Mouse (Mus musculus) cerebellum, adult 2 months (tissue): ENCODE measurements around the gene Prkag2. TPM values are rescaled to one million over a fixed set of nuclear protein-coding genes. Genes with fewer than 3 reads are reported as not detected.

Source experiments
- DNase-seq, 2 experiments: peaks; one replicate each; pipeline ENCODE4 v3.0.0; 2021
- H3K27ac ChIP-seq: fragments of 200-500 bp; 2 replicates; pipeline ENCODE4 v1.5.1; 2012; ENCODE audit warnings: low read length, control low read depth, inconsistent platforms; ENCODE audit not compliant: insufficient read depth
- H3K27me3 ChIP-seq: fragments of 200-500 bp; 2 replicates; pipeline ENCODE4 v1.6.1; 2012; ENCODE audit warnings: inconsistent platforms, mild to moderate bottlenecking, low read length, moderate library complexity; ENCODE audit not compliant: control insufficient read depth, insufficient read depth
- H3K4me1 ChIP-seq: fragments of 200-500 bp; 2 replicates; pipeline ENCODE4 v1.6.1; 2011; ENCODE audit warnings: low read length; ENCODE audit not compliant: control insufficient read depth, insufficient read depth
- H3K4me3 ChIP-seq: fragments of 200-500 bp; replicated peaks from 2 replicates; pipeline ENCODE3; 2011; ENCODE audit warnings: mild to moderate bottlenecking, low read depth, low read length, control low read depth; ENCODE audit not compliant: insufficient read depth
- CTCF ChIP-seq: fragments of 200-500 bp; IDR thresholded peaks from 2 replicates; pipeline ENCODE4 v1.5.1; 2011; ENCODE audit warnings: low read depth, mild to moderate bottlenecking, control low read depth, low read length, moderate library complexity, borderline replicate concordance; ENCODE audit not compliant: insufficient read depth
- POLR2A ChIP-seq: fragments of 200-500 bp; IDR thresholded peaks from 2 replicates; pipeline ENCODE4 v1.6.1; 2011; ENCODE audit warnings: low read length, control low read depth, borderline replicate concordance; ENCODE audit not compliant: insufficient read depth
- WGBS: fragments of 180-500 bp; shearing (Covaris S2); methylation state at CpG from one replicate; pipeline ENCODE4 v1.1.7; 2018; 5-methylcytosine and 5-hydroxymethylcytosine counted together
- polyA plus RNA-seq: library from polyadenylated mRNA; depleted of rRNA; stranded (reverse); fragments of >200 nt; gene quantifications from 2 replicates; pipeline ENCODE4 v1.2.3, GENCODE M21; 2012

The Prkag2 gene
- polyA plus RNA-seq, 1 experiment: 92.0 TPM

GRCm38 (mm10) chr5:24969241-24969880, 131.1 kb downstream of the Prkag2 start:
- no peak for DNase-seq
- H3K27me3 ChIP-seq: no peaks in the 10 kb centered on the region
- H3K4me3 ChIP-seq: no peak overlapping the region
- no peak overlapping the region for H3K27ac ChIP-seq
- TF ChIP-seq POLR2A: no peak
- TF ChIP-seq CTCF: no peak
- WGBS: 84% methylated on average over 11 of the region's 11 CpGs
- peaks cover 13% of the 10 kb centered on the region for H3K4me1 ChIP-seq

- H3K4me1 ChIP-seq: peaks cover 15% of the 10 kb centered on the region
- DNase-seq: no peak
- WGBS: 52% methylated on average over 8 of the region's 8 CpGs
- H3K27ac ChIP-seq: no peak overlapping the region
- H3K27me3 ChIP-seq: no peaks in the 10 kb centered on the region
- H3K4me3 ChIP-seq: no peak overlapping the region
- TF ChIP-seq POLR2A (no peak), CTCF (no peak)
Measured at GRCm38 (mm10) chr5:24968792-24969191, 131.7 kb downstream of the Prkag2 start.

- Histone ChIP-seq H3K4me3 (no peak overlapping the region), H3K27me3 (no peaks in the 10 kb centered on the region), H3K27ac (no peak overlapping the region), H3K4me1 (peaks cover 14% of the 10 kb centered on the region)
- WGBS: 77% methylated on average over 7 of the region's 7 CpGs
- no peak for DNase-seq
- TF ChIP-seq POLR2A (no peak), CTCF (no peak)
Measured at GRCm38 (mm10) chr5:24967898-24968535, 132.4 kb downstream of the Prkag2 start.

- Histone ChIP-seq H3K27ac (no peak overlapping the region), H3K4me1 (peaks cover 29% of the 10 kb centered on the region), H3K27me3 (no peaks in the 10 kb centered on the region), H3K4me3 (no peak overlapping the region)
- peak; percentile 60 to 76 for DNase-seq
- WGBS: 18% methylated on average over 4 of the region's 4 CpGs
- TF ChIP-seq POLR2A: no peak
- TF ChIP-seq CTCF: no peak
Measured at GRCm38 (mm10) chr5:24963776-24964175, 136.7 kb downstream of the Prkag2 start.

- no peak for TF ChIP-seq CTCF
- no peak for TF ChIP-seq POLR2A
- WGBS: 26% methylated on average over 5 of the region's 5 CpGs
- peak; percentile 46 to 53 for DNase-seq
- H3K27ac ChIP-seq: no peak overlapping the region
- no peak overlapping the region for H3K4me3 ChIP-seq
- peaks cover 34% of the 10 kb centered on the region for H3K4me1 ChIP-seq
- H3K27me3 ChIP-seq: no peaks in the 10 kb centered on the region
Measured at GRCm38 (mm10) chr5:24960791-24961190, 139.7 kb downstream of the Prkag2 start.

GRCm38 (mm10) chr5:24959758-24960157, 140.7 kb downstream of the Prkag2 start:
- H3K27ac ChIP-seq: no peak overlapping the region
- H3K4me1 ChIP-seq: peaks cover 34% of the 10 kb centered on the region
- 75% methylated on average over 3 of the region's 3 CpGs for WGBS
- H3K27me3 ChIP-seq: no peaks in the 10 kb centered on the region
- no peak for TF ChIP-seq POLR2A
- TF ChIP-seq CTCF: no peak
- no peak overlapping the region for H3K4me3 ChIP-seq
- DNase-seq: no peak

- H3K4me3 ChIP-seq: no peak overlapping the region
- no peaks in the 10 kb centered on the region for H3K27me3 ChIP-seq
- no peak overlapping the region for H3K27ac ChIP-seq
- no peak for DNase-seq
- no peak for TF ChIP-seq CTCF
- no peak for TF ChIP-seq POLR2A
- peaks cover 28% of the 10 kb centered on the region for H3K4me1 ChIP-seq
- 87% methylated on average over 5 of the region's 5 CpGs for WGBS
Measured at GRCm38 (mm10) chr5:24958596-24958995, 141.8 kb downstream of the Prkag2 start.

GRCm38 (mm10) chr5:24956891-24957290, 143.6 kb downstream of the Prkag2 start:
- Histone ChIP-seq H3K4me1 (peaks cover 35% of the 10 kb centered on the region), H3K4me3 (no peak overlapping the region), H3K27ac (no peak overlapping the region), H3K27me3 (no peaks in the 10 kb centered on the region)
- WGBS: 27% methylated on average over 7 of the region's 7 CpGs
- TF ChIP-seq POLR2A: no peak
- TF ChIP-seq CTCF: no peak
- peak; percentile 32 to 42 for DNase-seq
